Mouse (Mus musculus): ENCODE measurements around the gene Nlgn1.

- TF ChIP-seq ZC3H11A (IDR thresholded peaks at IDR 0.05; ENCODE audit: borderline replicate concordance, low read depth, low read length) (no peak), ZNF384 (IDR thresholded peaks at IDR 0.05; ENCODE audit: low read depth, low read length) (no peak)
These were observed 364.7 kb downstream of the Nlgn1 start for GRCm38 (mm10) chr3:25967546-25967945.
